Mouse (Mus musculus) small intestine, adult 2 months (tissue): ENCODE data around the gene Hist1h1d. TPM values are rescaled to one million over a fixed set of nuclear protein-coding genes. Genes with fewer than 3 reads are reported as not detected.
"Not testable (repeated sequence)": the region's sequence is repeated elsewhere in the genome, so short reads cannot be mapped to it uniquely, and the experiment has no call there.

Source experiments
- H3K27ac ChIP-seq: fragments of 200-500 bp; 2 replicates; pipeline ENCODE4 v1.5.1; 2012; ENCODE audit warnings: low read depth, low read length, control low read depth, inconsistent platforms; ENCODE audit not compliant: insufficient read depth
- H3K27me3 ChIP-seq: fragments of 200-500 bp; 2 replicates; pipeline ENCODE4 v1.6.1; 2012; ENCODE audit warnings: mild to moderate bottlenecking, moderate library complexity, low read length, inconsistent platforms; ENCODE audit not compliant: control insufficient read depth, insufficient read depth
- H3K36me3 ChIP-seq: fragments of 200-500 bp; 2 replicates; pipeline ENCODE4 v1.6.1; 2012; ENCODE audit warnings: mild to moderate bottlenecking, low read length, control low read depth, inconsistent platforms; ENCODE audit not compliant: control insufficient read depth, insufficient read depth
- H3K4me1 ChIP-seq: fragments of 200-500 bp; 2 replicates; pipeline ENCODE4 v1.6.1; 2012; ENCODE audit warnings: low read length, inconsistent platforms, mixed read lengths; ENCODE audit not compliant: control insufficient read depth, insufficient read depth, insufficient read length
- H3K4me3 ChIP-seq: fragments of 200-500 bp; 2 replicates; pipeline ENCODE4 v1.5.1; 2012; ENCODE audit warnings: low read depth, mild to moderate bottlenecking, control low read depth, inconsistent platforms, low read length, moderate library complexity
- CTCF ChIP-seq: fragments of 200-500 bp; IDR thresholded peaks from 2 replicates; pipeline ENCODE4 v1.5.1; 2012; ENCODE audit warnings: low read depth, mild to moderate bottlenecking, control low read depth, inconsistent platforms, low read length, moderate library complexity, mixed read lengths; ENCODE audit not compliant: insufficient replicate concordance, insufficient read length; ENCODE audit errors: extremely low read depth
- POLR2A ChIP-seq: fragments of 200-500 bp; IDR thresholded peaks from 2 replicates; pipeline ENCODE4 v1.6.1; 2012; ENCODE audit warnings: low read depth, mild to moderate bottlenecking, control low read depth, inconsistent platforms, low read length, moderate library complexity
- WGBS: fragments of 180-500 bp; shearing (Covaris S2); methylation state at CpG from one replicate; pipeline ENCODE4 v1.1.7; 2018; 5-methylcytosine and 5-hydroxymethylcytosine counted together
- polyA plus RNA-seq: library from polyadenylated mRNA; depleted of rRNA; stranded (reverse); fragments of >200 nt; gene quantifications from 2 replicates; pipeline ENCODE4 v1.2.3, GENCODE M21; 2012

Gene Hist1h1d
- polyA plus RNA-seq, 1 experiment: 0.29 TPM

- not testable (repeated sequence) for H3K36me3 ChIP-seq, H3K27me3 ChIP-seq, H3K4me1 ChIP-seq
- TF ChIP-seq POLR2A: peak; percentile 97
- peak within 1 kb of the TSS; percentile 93 for H3K4me3 ChIP-seq
- peak within 1 kb of the TSS; percentile 93 for H3K27ac ChIP-seq
- under 1% methylated on average over 65 of the region's 67 CpGs for WGBS
Observed at GRCm38 (mm10) chr13:23561883-23562659, 9.0 kb downstream of the Hist1h1d start, which contains the start of gene Hist1h3e. Gene Hist1h3e, minus strand, starts transcription at chr13:23562369.

GRCm38 (mm10) chr13:23562699-23563462, 9.8 kb downstream of the Hist1h1d start:
- H3K27ac ChIP-seq: peak overlapping the region; percentile 93
- H3K27me3 ChIP-seq: no peaks in the 10 kb centered on the region
- TF ChIP-seq CTCF (no peak), POLR2A (no peak)
- under 1% methylated on average over 18 of the region's 18 CpGs for WGBS
- H3K4me1 ChIP-seq: peaks cover 2% of the 10 kb centered on the region; the same call in 1 of the 2 replicates
- peak overlapping the region; percentile 39 for H3K4me3 ChIP-seq
- H3K36me3 ChIP-seq: no peaks in the 10 kb centered on the region

- no peak for TF ChIP-seq CTCF
- 69% methylated on average over 2 of the region's 2 CpGs for WGBS
- Histone ChIP-seq H3K36me3 (no peaks in the 10 kb centered on the region), H3K27me3 (no peaks in the 10 kb centered on the region), H3K4me1 (peaks cover 2% of the 10 kb centered on the region; the same call in 1 of the 2 replicates), H3K27ac (no peak overlapping the region), H3K4me3 (no peak overlapping the region)
Observed at GRCm38 (mm10) chr13:23564482-23564881, 11.4 kb downstream of the Hist1h1d start.

GRCm38 (mm10) chr13:23570261-23571021, 17.4 kb downstream of the Hist1h1d start:
- WGBS: under 1% methylated on average over 28 of the region's 41 CpGs
- not testable (repeated sequence) for H3K4me1 ChIP-seq, H3K27me3 ChIP-seq, H3K36me3 ChIP-seq
- Histone ChIP-seq H3K27ac (peak overlapping the region; percentile 85), H3K4me3 (peak overlapping the region; percentile 69)

- H3K27me3 ChIP-seq: no peaks in the 10 kb centered on the region
- no peak for TF ChIP-seq CTCF
- TF ChIP-seq POLR2A: no peak; the same call in 1 of the 2 replicates
- H3K27ac ChIP-seq: peak within 1 kb of the TSS; percentile 90
- WGBS: 0% methylated on average over 18 of the region's 18 CpGs
- no peaks in the 10 kb centered on the region for H3K36me3 ChIP-seq
- peak within 1 kb of the TSS; percentile 69 for H3K4me3 ChIP-seq
- H3K4me1 ChIP-seq: no peaks in the 10 kb centered on the region
Observed at GRCm38 (mm10) chr13:23571022-23571503, 18.0 kb downstream of the Hist1h1d start, which contains the start of the genes Hist1h2ae and Hist1h2bg. Gene Hist1h2ae, minus strand, starts transcription at chr13:23571220. Gene Hist1h2bg, plus strand, starts transcription at chr13:23571396.

DNA sequence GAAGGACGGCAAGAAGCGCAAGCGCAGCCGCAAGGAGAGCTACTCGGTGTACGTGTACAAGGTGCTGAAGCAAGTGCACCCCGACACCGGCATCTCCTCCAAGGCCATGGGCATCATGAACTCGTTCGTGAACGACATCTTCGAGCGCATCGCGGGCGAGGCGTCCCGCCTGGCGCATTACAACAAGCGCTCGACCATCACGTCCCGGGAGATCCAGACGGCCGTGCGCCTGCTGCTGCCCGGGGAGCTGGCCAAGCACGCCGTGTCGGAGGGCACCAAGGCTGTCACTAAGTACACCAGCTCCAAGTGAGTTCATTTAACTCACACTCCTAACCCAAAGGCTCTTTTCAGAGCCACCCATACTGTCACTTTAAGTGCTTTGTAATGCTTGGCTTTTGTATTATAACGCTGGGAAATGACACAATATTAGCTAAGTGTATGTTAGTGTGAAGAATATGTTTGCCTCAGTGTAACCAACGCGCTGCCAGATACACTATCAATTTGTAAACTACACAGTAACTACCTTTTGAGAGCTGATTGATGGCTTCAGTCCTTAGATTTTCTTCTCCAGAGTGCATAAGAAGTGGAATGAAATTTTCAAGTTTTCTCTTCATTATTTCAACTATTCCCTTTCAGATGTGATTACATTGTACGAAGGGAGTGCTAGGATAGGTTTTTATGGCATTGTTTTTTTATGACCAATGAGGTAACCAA, 18.6 kb downstream of the Hist1h1d start:
- Histone ChIP-seq H3K27ac (peak overlapping the region; percentile 90), H3K4me3 (peak overlapping the region; percentile 64)
- H3K27me3 ChIP-seq, H3K36me3 ChIP-seq, H3K4me1 ChIP-seq: not testable (repeated sequence)
- under 1% methylated on average over 19 of the region's 34 CpGs for WGBS
